Mouse (Mus musculus) small intestine, adult 2 months (tissue): ENCODE results near the gene Styk1. TPM values are rescaled to one million over a fixed set of nuclear protein-coding genes. Genes with fewer than 3 reads are reported as not detected.

Experiments
- H3K27ac ChIP-seq: fragments of 200-500 bp; 2 replicates; pipeline ENCODE4 v1.5.1; 2012; ENCODE audit warnings: low read depth, low read length, control low read depth, inconsistent platforms; ENCODE audit not compliant: insufficient read depth
- H3K27me3 ChIP-seq: fragments of 200-500 bp; 2 replicates; pipeline ENCODE4 v1.6.1; 2012; ENCODE audit warnings: mild to moderate bottlenecking, moderate library complexity, low read length, inconsistent platforms; ENCODE audit not compliant: control insufficient read depth, insufficient read depth
- H3K36me3 ChIP-seq: fragments of 200-500 bp; 2 replicates; pipeline ENCODE4 v1.6.1; 2012; ENCODE audit warnings: mild to moderate bottlenecking, low read length, control low read depth, inconsistent platforms; ENCODE audit not compliant: control insufficient read depth, insufficient read depth
- H3K4me1 ChIP-seq: fragments of 200-500 bp; 2 replicates; pipeline ENCODE4 v1.6.1; 2012; ENCODE audit warnings: low read length, inconsistent platforms, mixed read lengths; ENCODE audit not compliant: control insufficient read depth, insufficient read depth, insufficient read length
- H3K4me3 ChIP-seq: fragments of 200-500 bp; 2 replicates; pipeline ENCODE4 v1.5.1; 2012; ENCODE audit warnings: low read depth, mild to moderate bottlenecking, control low read depth, inconsistent platforms, low read length, moderate library complexity
- CTCF ChIP-seq: fragments of 200-500 bp; IDR thresholded peaks from 2 replicates; pipeline ENCODE4 v1.5.1; 2012; ENCODE audit warnings: low read depth, mild to moderate bottlenecking, control low read depth, inconsistent platforms, low read length, moderate library complexity, mixed read lengths; ENCODE audit not compliant: insufficient replicate concordance, insufficient read length; ENCODE audit errors: extremely low read depth
- POLR2A ChIP-seq: fragments of 200-500 bp; IDR thresholded peaks from 2 replicates; pipeline ENCODE4 v1.6.1; 2012; ENCODE audit warnings: low read depth, mild to moderate bottlenecking, control low read depth, inconsistent platforms, low read length, moderate library complexity
- WGBS: fragments of 180-500 bp; shearing (Covaris S2); methylation state at CpG from one replicate; pipeline ENCODE4 v1.1.7; 2018; 5-methylcytosine and 5-hydroxymethylcytosine counted together
- polyA plus RNA-seq: library from polyadenylated mRNA; depleted of rRNA; stranded (reverse); fragments of >200 nt; gene quantifications from 2 replicates; pipeline ENCODE4 v1.2.3, GENCODE M21; 2012; rRNA removed

The Styk1 gene
- polyA plus RNA-seq, 1 experiment, result 33.0 TPM

DNA sequence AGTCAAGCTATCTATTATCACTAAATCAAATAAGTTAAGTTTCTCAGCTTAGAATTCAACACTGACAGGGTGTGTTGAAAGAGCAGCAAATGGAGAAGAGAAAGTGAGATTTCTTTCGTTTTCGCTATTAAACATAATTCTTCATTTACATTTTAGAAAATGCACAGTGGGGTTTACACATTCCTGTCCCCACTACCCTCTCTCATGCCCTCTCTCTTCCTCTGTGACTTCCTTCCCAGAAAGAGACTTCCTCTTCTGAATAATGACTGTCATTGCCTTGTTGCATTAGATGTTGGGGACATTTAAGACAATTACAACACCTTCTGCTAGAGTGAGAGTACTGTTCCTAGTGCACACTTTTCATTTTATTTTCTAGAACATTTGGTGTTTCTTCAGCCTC is 83.8 kb downstream of the Styk1 start:
- H3K27me3 ChIP-seq, result no peaks in the 10 kb centered on the region
- TF ChIP-seq POLR2A, result no peak
- TF ChIP-seq CTCF, result no peak
- no peaks in the 10 kb centered on the region for H3K4me1 ChIP-seq
- H3K36me3 ChIP-seq, result no peaks in the 10 kb centered on the region
- no peak overlapping the region for H3K27ac ChIP-seq
- H3K4me3 ChIP-seq, result no peak overlapping the region
- 86% methylated on average over 2 of the region's 2 CpGs for WGBS

- WGBS, result 79% methylated on average over 5 of the region's 5 CpGs
- H3K27me3 ChIP-seq, result no peaks in the 10 kb centered on the region
- H3K36me3 ChIP-seq, result no peaks in the 10 kb centered on the region
- H3K4me3 ChIP-seq, result no peak overlapping the region
- TF ChIP-seq CTCF, result no peak
- no peak for TF ChIP-seq POLR2A
- H3K4me1 ChIP-seq, result no peaks in the 10 kb centered on the region
- no peak overlapping the region for H3K27ac ChIP-seq
Measured at GRCm38 (mm10) chr6:131264175-131264574, 89.2 kb downstream of the Styk1 start.

- Histone ChIP-seq H3K36me3 (no peaks in the 10 kb centered on the region), H3K4me3 (no peak overlapping the region), H3K4me1 (no peaks in the 10 kb centered on the region), H3K27ac (no peak overlapping the region), H3K27me3 (no peaks in the 10 kb centered on the region)
- TF ChIP-seq POLR2A (no peak), CTCF (no peak)
- WGBS, result 50% methylated on average over 3 of the region's 3 CpGs
Measured at GRCm38 (mm10) chr6:131262778-131263177, 90.6 kb downstream of the Styk1 start.

- Histone ChIP-seq H3K27ac (no peak overlapping the region), H3K4me3 (no peak overlapping the region), H3K4me1 (no peaks in the 10 kb centered on the region), H3K27me3 (no peaks in the 10 kb centered on the region), H3K36me3 (no peaks in the 10 kb centered on the region)
- WGBS, result 70% methylated on average over 3 of the region's 3 CpGs
- TF ChIP-seq POLR2A, result no peak
- TF ChIP-seq CTCF, result no peak
Measured at GRCm38 (mm10) chr6:131262009-131262408, 91.4 kb downstream of the Styk1 start.

Other genes starting within 250 kb of the Styk1 start
- 0.13 and 0.28 TPM in 2 replicates for gene Klra2, start 106.2 kb downstream of the Styk1 start, polyA plus RNA-seq
- 0.30 and 0.34 TPM in 2 replicates for gene Magohb, start 60.4 kb downstream of the Styk1 start, polyA plus RNA-seq
- gene Ybx3, start 34.9 kb upstream of the Styk1 start, polyA plus RNA-seq, result 67.2 and 132 TPM in 2 replicates
- gene 5430401F13Rik, start 132.8 kb upstream of the Styk1 start, polyA plus RNA-seq, result not detected in 2 replicates
- not detected in 2 replicates for gene Gm6619, start 132.8 kb upstream of the Styk1 start, polyA plus RNA-seq